Mouse (Mus musculus): ENCODE measurements around the gene Corin.

Gene Corin

DNA sequence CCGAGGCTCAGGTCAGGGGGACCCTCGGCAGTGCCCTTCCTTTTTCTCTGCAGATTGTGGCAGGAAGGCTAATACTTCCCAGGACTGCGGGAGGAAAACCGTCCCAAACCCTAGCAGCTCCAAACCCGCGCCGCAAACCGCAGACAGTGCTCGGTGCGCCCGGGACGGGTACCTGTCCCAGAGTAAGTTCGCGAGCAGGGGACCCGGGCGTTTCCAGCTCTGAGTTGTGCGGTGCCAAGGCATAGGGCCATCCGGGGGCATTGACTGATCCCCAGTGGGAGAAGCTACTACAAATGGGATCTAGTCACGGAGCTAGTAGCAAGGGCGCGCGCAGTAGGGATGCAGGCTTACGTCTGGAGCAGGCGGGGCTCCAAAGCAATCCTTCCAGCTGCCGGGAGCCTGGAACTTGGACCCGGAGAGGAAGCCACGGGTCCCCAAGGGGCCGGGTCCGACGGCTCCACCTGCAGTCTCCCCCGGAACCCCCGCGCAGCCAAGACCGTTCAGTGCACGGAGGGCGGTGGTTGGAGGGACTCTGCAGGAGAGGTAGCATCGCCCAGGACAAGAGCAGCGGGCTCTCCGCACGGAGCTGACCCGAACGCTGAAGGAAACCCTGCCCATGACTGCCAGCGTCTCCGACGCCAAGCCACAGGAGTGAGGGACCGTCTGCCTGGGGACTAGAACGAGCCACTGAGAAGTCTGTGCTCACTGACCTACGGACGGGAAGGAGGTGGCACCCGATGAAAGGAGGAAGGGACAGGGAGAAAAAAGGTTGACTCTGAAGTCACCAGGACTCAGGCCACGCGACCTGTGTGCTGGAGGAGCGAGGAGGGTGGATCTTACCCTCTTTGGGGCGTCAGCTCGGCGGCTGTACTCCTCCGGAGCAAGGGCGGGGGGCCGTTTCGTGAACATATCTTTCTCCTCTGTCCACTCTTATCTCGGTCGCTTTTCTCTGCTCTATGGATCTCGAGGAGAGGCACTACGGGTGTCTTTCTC, at the start of gene Corin:
Gene Corin (minus strand): TSS at position 943 of the 993 bp plus-strand sequence.
- no peak for DNase-seq (ENCODE audit: low spot score)

DNA sequence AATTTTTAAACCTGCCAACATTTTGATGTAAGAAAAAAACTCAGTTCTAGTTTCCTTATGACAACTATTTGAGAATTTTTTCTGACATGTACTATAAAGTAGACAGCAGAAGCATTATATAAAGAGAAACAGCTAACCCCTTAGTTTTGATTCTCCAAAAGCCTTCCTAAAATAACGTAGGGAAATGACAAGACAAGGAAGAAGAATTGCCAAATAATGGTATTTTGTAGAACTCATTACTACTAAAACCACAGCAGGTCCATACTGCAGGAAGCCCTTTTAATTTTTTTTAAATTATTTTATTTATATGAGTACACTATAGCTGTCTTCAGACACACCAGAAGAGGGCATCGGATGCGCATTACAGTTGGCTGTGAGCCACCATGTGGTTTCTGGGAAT, 46.9 kb upstream of the Corin start:
- no peak for DNase-seq (ENCODE audit: low spot score)

DNA sequence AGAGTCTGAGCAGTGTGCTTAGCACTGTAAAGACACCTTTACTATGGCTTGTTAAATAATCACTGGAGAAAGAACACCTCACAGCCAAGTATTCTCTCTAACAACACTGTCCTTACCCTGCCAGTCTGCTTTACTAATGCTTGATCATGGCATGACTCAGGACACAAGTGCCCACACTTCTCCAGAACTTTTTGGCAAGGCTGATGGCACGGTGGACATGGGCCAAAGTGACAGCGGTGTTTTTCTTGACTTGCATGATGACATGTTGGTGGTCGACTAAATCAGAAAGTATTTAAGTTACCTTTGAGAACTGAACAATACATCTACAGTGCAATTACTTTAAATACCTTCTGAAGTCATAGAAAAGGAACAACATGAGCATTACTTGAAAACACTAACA, 24.6 kb upstream of the Corin start:
- no peak for DNase-seq (ENCODE audit: low spot score)

DNA sequence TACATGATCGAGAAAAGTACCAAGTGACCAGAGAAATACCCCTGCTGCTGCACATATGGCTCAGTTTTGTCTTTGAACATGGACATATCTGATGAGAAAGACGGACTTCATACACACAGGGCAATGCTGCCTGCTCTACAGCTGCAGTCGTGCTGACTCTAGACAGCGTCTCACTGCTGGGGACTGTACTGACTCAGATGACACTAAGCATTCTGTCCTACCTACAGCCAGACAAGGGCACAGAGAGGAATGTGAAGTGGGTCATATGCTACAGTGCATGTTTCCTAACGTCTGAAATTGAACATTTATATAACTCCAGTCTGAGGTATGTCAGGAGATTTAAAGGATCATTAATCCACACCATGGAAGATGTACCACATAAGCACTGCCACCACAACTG, 9.5 kb upstream of the Corin start:
- no peak for DNase-seq (ENCODE audit: low spot score)

DNA sequence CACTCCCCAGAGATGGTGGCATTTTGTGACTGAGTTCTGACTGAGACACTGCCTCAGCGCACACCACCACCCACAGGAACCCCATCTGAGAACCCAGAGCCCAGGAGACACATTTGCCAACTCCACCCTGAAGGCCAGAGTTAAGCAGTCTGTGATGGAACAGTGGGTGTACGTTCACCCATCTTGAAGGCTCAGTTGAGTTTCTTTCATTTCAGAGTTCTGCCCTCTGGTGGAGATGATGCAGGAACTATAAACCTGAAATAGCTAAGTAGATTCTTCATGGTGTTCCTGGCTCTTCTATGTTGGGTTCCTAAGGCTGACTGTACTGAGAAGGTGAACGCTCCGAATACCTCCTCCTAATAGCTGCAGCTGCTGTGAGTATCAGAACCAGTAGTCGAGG, 1.5 kb upstream of the Corin start:
- no peak for DNase-seq (ENCODE audit: low spot score)

DNA sequence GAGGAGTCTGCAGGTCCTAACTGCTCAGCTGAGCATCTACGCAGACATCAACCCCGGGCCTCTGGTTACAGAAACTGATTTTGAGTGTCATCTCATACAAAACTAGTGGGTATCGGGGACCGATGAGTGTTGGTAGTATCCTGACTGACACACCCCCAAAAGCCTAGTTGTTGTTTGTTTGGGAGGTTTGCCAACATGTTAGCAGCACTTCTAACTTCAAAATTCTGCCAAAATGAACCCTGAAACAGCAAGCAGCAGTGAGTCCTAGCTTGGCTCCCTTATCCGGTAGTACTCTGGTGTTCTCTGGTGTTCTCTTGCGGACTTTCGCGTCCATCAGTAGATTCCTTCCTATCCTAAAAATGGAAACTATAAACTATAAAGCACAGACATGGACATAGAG, 1.5 kb downstream of the Corin start:
- no peak for DNase-seq (ENCODE audit: low spot score)

DNA sequence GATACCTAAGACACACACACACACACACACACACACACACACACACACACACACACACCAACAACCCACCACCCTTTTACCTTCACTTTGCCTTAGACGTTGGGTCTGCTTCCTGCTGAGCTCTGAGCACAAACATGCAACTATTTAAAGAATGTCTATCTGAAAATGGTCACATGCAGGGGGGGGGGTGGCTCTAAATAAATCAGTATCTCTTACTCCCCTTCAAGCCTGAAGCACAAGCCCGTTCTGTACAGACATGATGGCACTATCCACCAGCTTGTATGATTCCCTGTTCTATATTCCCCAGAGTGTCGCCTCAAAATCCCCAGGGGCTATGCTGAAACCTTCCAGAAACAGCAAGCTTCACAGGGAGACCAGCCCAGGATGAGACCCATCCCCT, 2.5 kb downstream of the Corin start:
- no peak for DNase-seq (ENCODE audit: low spot score)

DNA sequence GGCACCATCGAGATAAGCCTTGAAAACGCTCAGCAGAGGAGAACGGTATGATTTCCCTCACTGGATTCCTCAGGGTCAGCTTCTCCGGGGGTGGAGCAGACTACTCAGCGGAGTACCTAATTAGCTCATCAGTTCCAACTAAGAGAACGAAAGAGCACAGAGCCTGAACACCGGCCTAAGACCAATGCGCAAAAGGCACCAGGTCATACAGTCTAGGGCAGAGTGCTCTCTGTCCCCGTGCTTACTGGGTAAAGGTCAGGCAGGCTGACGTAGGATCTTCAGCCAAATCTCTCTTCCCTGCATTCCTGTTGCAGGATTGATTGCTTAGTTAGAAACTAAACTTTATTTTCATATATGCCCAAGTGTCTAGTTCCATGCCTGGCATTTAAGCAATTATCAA, 6.0 kb downstream of the Corin start:
- DNase-seq (ENCODE audit: low spot score), result no peak

DNA sequence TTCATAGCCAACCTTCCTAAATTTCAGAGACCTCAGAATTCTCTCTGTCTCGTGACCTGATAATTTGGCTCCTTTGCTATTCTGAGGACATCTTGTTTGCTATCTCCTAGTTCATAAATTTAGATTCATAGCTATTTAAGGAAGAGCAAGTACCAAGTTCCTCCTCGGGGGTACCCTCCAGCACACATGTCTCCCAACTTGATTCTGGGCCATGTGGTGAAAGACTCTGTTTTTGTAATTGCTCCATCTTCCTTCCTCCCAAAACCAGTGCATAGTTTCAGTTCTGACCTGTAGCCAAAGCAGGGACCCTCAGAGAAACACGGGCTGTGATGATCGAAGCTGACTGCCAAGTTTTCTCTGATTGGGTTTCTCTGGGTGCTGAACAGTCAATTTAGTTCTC, 7.5 kb downstream of the Corin start:
- DNase-seq (ENCODE audit: low spot score), result no peak

DNA sequence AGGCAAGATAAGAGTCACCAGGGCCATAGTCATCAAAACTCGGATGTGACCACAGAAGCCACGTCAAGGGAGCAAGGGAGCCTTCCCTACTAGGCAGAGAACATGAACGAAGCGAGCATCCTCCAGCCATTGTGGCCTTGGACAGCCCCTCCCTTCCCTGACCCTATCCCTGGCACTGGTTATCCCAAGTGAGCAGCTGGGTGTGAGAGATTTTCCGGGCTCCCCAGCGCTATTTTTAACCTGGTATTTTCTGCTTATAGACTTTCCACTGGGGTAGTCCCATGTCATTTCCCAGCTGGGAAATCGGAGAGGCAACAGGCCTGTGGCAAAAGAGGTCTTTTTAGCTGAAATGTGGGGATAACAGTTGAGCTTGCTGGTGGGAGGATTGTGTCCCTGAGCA, 10.4 kb downstream of the Corin start:
- DNase-seq (ENCODE audit: low spot score), result no peak

DNA sequence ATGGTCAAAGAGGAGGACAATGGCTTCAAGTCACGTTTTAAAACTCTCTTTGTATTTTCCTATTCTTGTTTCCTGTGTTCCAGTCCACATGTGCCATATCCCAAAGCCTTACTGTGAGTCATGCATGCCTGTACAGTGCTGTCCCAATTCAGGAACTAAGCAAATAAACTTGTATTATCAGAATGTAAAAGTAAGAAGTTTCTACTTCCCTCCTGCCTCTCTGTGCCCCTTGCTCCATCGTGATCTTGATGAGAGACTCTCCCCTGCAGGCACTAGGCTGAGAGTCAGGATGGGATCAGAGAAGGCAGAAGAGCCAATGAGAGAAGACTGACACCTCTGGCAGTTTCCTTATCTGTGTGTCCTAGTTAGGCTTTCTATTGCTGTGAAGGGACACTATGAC, 13.0 kb downstream of the Corin start:
- no peak for DNase-seq (ENCODE audit: low spot score)

DNA sequence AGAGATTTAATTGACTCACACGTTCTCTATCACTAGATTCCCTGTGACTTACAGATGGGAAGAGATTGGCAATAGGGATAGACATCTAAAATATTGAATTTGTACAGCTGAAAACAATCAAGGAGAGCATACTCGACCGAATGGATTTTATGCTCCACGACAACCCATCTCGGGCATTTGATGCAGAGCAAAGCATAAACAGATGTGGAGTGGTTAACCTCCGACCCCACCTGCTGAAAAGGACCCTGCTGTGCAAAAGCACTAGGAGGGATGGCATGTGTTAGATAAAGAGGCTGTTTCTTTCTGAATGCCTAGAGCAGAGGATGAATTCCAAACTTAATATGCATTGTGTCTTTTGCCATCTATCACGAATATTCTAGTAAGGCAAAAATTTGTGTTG, 23.8 kb downstream of the Corin start:
- no peak for DNase-seq (ENCODE audit: low spot score)

DNA sequence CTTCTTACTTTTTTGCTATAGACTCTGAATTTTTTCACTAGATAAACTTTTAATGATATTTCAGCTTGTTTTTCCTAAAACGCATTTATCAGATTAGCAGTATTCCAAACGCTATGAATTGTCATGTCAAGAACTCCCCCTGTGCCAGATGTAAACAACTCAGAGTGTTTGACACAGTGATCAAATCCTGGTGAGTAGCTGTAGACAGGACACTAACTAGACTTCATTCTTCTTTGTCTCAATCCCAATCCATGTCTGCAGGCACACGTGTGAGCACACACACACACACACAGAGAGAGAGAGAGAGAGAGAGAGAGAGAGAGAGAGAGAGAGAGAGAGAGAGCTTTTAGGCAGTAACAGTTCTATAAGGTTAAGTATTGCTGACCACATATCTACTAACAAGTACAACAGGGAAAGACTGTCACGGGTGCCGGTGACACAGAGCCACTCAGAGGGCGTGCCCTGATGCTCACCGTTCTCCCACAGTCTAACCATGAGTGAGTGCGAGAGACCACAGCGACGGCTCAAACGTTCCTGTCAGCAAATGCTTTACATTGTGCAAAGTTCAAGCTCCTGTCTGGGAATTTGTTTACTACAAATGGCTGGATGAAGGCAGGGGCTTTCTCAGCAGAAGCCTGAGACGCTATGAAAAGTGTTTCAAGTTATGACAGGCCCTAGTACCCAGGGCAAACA, 31.8 kb downstream of the Corin start:
- DNase-seq (ENCODE audit: low spot score), result no peak

DNA sequence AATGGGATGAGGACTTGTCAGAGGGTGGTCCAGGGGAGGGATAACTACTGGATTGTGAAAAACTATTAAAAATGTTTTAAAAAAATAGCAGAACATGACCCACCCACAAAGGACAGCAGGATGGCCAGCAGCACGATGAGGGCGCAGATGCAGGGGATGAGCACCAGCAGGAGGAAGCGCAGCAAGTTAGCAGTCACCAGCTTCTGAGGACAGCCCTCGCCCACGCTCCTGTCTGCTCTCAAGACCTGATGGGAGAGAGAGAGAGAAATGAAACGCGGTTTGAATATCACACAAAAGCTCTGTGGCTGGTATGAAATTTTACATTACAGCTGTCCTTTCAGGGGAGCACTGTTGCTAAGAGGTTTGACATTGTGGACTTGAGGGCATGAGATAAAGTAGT, 32.5 kb downstream of the Corin start:
- no peak for DNase-seq (ENCODE audit: low spot score)

DNA sequence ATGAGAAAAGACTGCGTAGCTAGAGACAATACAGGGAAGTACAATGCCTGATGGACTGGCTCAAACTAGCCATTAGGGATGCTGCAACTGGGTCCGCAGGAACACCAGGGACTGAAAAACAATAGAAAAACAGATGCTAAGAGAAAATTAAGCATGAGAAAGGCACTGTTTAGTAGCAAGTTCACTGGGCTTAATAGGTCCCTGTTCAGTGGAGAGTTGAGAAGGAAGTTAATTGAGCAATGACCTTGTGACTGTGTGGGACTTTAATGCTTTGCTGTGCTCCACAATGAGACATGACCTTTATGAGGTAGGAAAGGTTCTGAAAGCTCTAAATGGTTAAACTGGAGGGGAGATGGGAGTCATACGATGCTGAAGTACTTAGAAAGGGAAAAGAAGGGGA, 39.3 kb downstream of the Corin start:
- DNase-seq (ENCODE audit: low spot score), result no peak

DNA sequence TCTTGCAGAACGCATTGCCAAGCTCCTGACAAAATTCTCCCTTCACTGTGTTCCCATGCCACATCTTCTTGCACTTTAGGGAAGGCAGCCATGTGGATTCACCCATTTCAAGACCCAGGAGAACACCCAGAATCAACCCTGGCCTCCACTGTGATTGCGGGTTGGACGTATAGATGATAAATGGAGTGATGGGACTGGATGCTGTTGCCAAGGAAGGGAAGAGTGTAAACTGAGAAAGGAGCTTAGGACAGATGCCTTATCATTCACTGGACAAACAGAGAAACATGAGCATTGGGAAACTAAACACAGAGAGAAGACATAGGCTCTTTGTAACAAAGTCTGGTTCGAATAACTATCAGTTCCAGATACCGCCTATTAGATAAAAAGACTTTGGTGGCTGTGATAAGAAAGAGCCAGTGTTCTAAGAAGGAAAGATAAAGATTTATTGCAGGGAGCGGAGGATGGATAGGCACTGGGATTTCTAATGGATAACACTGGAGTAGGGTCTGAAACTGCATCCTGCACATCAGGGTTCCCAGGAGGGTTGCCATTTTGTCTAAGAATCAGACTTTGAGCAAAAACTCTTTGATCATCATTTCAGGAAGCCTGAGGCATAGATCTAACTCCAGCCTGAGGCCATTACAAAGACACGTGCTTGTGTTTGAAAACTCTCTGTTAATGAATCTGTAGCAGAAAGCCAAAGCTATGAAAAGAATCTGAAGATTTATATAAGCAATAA, 44.7 kb downstream of the Corin start:
- DNase-seq (ENCODE audit: low spot score), result no peak

DNA sequence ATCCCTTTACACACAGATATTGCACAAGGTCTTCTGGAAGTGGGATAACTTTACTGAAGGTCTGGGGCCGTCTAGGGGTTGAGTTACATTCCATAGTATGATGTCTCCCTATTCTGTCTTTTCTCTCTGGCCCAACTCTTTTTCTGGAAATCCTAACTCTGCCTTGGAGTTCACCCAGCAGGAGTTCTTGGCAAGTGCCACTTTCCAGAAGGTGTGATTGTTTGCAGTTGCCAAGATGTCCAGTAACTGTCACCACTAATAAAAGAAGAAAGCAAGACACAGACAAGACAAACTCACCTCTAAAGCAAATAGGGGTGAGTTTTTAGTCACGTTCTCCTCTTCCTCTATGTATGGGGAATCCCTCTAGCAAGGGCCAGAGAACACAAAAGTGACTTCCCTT, 50.6 kb downstream of the Corin start:
- DNase-seq (ENCODE audit: low spot score), result no peak

DNA sequence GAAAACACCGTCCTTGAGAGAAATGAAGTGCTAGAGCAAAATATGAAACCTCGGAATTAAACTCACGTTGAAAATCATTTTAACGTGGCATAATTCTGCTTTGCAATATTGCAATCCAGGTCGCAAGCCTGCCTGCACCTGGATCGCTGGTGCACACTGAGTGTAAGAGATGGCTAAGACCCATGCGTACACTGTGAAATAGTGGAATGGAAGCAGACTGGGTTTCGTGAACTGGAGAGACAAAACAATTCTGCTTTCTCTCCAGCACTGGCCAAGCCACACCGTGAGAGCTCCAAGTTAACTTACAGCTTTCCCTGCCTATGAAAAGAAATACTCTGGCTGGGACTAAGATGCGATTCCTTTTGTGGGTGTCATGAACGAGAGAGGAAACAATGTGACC, 51.1 kb downstream of the Corin start:
- no peak for DNase-seq (ENCODE audit: low spot score)

DNA sequence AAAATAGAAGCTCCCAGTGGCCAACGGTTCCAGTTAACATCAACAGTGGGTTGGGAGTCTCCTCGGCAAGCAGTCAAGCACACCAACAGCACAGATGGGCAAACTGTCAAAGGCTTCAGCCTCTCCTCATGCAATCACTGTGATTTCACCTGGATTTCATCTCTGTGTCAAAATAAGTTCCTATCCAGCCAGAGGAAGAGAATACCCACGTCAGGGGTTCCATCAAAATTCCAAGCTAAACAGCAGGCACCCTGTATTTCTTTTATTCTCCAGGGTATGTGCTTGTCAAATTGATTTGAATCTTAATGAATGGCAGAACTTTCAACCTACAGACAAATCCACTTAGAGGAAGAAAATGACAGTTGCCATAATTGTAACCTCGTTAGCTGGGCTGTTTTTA, 51.5 kb downstream of the Corin start:
- no peak for DNase-seq (ENCODE audit: low spot score)

DNA sequence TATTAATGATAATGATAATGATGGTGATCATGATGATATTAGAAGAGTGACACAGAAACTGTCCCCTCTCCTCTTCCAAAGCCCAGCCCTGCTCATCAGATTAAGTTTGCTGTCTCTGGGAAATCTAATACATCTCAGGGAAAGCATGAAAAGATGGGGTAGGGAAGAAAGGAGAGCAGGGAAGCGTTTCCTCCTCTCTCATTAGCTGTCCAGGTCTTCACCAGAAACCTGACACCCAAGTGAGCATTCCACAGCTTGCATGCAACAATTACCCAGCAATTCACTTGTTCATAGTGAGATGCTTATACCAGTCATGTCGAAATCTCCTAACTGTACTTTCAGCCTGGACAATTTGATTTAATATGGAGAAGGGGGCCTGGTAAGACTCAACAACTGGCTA, 55.4 kb downstream of the Corin start:
- no peak for DNase-seq (ENCODE audit: low spot score)

DNA sequence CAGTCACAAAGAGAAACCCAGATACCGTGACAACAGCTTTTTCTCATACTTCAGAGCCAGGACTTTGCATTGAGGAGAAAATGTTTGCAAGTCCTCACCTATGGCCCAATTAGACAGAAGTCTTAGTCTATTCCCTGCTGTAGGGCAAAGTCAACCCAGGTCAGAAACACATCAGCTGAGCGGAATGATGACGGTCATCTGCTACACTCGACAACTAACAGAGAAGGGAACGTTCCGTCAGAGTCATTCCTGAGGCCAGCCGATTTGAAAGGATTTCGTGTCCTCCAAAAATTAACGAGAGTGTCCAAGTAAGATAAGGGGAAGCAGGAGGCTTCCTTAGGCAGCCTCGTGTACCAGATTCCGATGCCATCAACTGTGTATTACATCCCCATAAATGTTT, 58.2 kb downstream of the Corin start:
- no peak for DNase-seq (ENCODE audit: low spot score)

DNA sequence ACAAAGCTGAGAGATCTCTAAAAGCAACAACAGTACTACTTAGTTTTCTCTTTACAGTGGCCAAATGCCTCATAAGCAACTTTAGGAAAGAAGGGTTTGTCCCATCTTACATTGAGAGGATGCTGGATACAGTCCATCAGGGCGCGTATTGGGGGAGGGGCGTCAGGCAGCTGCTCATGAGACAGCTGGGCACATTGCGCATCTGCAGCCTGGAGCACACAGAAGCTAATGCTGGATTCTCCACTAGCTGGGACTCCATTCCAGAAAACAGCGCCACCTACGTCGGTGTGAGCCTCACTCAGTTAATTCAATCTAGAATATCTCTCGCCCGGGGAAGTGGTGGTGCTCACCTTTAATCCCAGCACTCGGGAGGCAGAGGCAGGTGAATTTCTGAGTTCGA, 60.3 kb downstream of the Corin start:
- no peak for DNase-seq (ENCODE audit: low spot score)

DNA sequence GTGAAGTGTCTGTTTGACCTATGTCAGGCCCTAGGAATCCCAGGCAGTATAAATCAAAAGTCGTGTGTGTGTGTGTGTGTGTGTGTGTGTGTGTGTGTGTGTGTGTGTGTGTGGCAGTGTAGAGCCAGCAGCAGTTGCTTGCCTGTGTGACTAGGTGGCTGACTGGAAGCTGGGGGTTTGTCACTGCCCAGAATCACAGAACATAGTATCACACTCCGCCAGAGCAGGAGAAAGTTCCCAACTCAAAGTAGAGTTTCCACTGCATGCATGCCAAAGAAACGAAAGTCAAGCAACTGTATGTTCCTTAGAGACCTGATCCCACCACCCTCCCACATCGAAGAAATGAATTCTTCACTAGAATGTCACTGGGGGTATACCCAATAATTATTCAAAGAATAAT, 61.3 kb downstream of the Corin start:
- no peak for DNase-seq (ENCODE audit: low spot score)

Data from ovary, postnatal 14 days (tissue).